Mouse (Mus musculus): ENCODE results near the gene Casq2.

The Casq2 gene

DNA sequence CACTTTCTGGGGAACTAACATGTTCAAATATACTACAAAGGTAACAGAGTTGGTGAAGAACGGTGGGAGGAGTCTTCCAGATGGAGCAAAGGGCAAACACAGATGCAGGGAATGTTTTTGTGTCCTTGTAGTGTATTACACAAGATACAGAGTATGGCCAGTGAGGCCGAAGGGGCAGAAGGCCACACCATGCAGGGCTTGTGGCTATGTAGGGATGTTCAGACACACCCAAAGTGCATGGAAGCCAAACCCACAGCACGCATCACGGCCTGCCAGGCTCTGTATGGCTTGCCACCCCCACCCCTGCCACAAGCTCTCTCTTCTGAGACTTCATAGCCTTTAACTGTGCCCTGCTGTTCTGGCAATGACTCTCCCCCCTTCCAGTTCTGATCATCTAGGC, 15.2 kb downstream of the Casq2 start:
- no peak for TF ChIP-seq GATA4 (IDR thresholded peaks at IDR 0.05; ENCODE audit: insufficient replicate concordance, low read length)

GRCm38 (mm10) chr3:102103811-102104565, 17.8 kb downstream of the Casq2 start:
- TF ChIP-seq GATA4 (IDR thresholded peaks at IDR 0.05; ENCODE audit: insufficient replicate concordance, low read length) = no peak

- TF ChIP-seq GATA4 (IDR thresholded peaks at IDR 0.05; ENCODE audit: insufficient replicate concordance, low read length) = no peak
Observed at GRCm38 (mm10) chr3:102108201-102108600, 22.0 kb downstream of the Casq2 start.

DNA sequence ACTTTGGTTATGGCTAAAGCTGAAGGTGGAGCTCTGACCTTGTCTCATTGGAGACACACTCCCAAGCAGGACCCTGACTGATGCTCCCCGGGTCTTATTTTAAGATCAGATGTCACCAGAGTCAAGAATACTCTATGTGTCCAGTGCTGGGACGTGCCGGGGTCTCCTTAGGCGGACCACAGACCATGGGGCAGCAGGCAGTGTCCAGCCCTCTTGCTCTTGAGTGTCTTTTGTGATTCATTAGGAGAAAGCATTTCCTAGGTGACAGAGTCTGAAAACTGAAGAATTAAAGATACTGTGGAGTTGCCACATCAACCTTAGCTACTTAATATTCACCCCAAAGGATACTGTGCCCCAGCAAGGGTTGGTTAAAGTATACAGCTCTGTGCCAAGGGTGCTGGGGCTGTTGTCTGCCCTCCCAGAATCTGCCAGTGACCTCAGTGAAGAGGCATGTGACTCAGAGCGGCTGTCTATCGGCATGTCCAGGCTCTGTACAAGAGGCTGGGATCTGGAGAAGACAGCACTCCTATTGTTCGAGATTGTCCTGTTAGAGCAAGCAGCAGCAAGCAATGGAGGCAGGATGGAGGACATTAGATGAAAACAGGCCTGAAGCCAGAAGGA, 25.9 kb downstream of the Casq2 start:
- TF ChIP-seq GATA4 (IDR thresholded peaks at IDR 0.05; ENCODE audit: insufficient replicate concordance, low read length) = no peak

GRCm38 (mm10) chr3:102120947-102121346, 34.7 kb downstream of the Casq2 start:
- TF ChIP-seq GATA4 (IDR thresholded peaks at IDR 0.05; ENCODE audit: insufficient replicate concordance, low read length) = no peak

- TF ChIP-seq GATA4 (IDR thresholded peaks at IDR 0.05; ENCODE audit: insufficient replicate concordance, low read length) = no peak
Observed at GRCm38 (mm10) chr3:102122046-102122445, 35.8 kb downstream of the Casq2 start.

DNA sequence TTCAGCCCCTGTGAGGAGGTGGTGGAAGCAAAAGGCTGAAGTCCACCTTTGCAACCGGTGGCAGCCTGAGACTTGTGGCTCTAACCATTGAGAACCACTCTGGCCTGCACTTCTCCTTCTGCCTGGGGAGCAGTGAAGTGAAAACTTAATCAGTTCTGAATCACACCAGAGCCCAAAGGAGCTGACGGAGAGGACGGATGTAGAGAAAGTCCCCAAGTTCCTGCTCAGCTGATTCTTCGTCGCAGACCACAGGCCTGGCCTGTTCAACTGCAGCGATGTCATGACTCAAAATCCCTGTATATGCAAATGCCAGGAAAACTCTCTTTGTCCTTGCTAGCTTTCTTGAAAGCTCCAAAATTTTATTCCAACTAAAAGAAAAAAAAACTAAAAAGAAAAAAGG, 37.4 kb downstream of the Casq2 start:
- no peak for TF ChIP-seq GATA4 (IDR thresholded peaks at IDR 0.05; ENCODE audit: insufficient replicate concordance, low read length)

DNA sequence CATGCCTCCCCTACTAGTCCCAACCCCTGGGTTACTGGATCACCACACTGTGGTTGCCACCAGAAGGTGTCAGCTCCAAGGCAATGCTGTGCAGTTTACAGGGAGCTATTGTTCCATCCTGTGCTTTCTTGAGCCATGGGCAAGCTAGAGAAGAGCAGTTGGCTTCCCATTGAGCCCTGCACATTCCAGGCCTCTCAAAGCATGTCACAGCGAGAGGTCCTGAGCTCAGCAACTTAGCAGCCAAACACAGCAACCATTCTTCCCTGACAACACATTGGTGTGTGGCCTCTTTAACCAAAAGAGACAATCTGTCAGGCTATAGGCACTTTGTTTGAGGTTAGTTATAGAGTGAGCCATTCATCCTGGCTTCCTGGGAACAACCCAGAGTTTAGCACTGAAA, 39.3 kb downstream of the Casq2 start:
- TF ChIP-seq GATA4 (IDR thresholded peaks at IDR 0.05; ENCODE audit: insufficient replicate concordance, low read length) = no peak

DNA sequence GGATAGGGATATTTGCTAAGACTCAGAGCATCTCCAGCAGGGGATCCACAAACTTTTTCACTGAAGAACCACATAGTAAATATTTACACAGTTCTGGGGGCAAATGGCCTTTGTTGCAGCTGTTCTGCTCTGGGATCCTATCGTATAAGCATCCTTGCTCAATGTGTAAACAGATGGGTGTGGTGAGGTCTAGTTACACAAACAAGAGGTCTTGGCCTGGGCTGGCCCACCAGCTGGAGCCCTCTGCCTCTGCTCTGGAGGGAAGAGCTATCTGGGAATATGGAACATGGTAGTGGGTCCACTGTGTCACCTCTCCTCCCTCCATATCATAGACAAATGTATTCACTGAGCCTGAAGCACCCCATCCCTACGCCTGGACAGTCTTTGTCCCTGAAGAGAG, 40.9 kb downstream of the Casq2 start:
- no peak for TF ChIP-seq GATA4 (IDR thresholded peaks at IDR 0.05; ENCODE audit: insufficient replicate concordance, low read length)

- TF ChIP-seq GATA4 (IDR thresholded peaks at IDR 0.05; ENCODE audit: insufficient replicate concordance, low read length) = no peak
Observed at GRCm38 (mm10) chr3:102128242-102128641, 42.0 kb downstream of the Casq2 start.

DNA sequence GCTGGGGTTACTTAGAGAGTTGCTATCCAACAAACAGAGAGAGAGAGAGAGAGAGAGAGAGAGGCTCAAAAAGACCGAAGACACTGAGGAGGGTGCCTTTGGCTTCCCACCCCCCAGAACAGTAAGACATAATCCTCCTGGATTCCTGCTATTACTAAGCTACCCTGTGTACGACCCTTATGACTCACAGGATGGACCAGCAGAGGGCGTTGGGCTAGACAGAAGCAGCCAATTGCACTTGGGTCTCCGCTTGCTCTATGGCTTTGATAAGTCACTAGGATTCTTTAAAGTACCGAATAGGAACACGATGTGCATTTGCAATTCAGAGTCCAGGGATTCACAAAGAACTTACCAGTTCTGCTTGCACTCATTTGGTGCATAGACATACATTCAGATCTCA, 44.3 kb downstream of the Casq2 start:
- no peak for TF ChIP-seq GATA4 (IDR thresholded peaks at IDR 0.05; ENCODE audit: insufficient replicate concordance, low read length)

- no peak for TF ChIP-seq GATA4 (IDR thresholded peaks at IDR 0.05; ENCODE audit: insufficient replicate concordance, low read length)
Observed at GRCm38 (mm10) chr3:102131627-102132324, 45.6 kb downstream of the Casq2 start.

DNA sequence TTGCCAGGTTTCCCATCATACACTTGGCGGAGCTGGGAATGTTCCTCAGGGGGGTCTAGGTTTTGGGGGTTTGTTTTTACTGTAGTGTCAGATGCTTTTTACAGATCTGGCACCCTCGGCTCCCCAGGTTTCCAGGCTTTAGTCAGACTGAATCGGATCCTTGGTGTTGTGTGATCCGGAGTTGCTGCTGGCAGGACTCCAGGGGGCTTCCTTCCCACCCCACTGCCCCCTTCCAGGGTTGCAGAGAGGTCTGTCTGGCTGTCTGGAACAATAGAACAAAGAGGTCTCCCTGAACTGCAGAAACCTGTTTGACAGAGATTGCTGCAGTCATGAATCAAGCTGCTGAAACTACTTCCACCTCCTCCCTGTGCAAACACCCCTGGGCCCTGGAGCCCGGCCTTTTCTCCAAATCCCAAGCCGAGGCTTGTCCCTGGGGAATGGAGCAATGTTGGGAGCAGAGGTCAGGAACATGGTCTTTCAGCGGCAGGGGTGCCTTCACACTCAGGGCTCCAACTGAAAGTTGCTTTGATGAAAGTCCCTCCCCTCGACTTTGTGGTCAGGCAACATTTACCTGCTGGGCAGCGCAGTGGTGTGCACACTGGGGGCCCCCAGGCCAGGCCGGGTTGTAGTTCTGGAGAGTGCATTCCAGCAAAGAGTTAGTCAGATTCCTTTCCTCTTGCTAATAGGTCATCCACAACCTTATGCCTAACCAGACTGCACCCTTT, 49.3 kb downstream of the Casq2 start:
- TF ChIP-seq GATA4 (IDR thresholded peaks at IDR 0.05; ENCODE audit: insufficient replicate concordance, low read length) = no peak

- TF ChIP-seq GATA4 (IDR thresholded peaks at IDR 0.05; ENCODE audit: insufficient replicate concordance, low read length) = no peak
Observed at GRCm38 (mm10) chr3:102137158-102137557, 50.9 kb downstream of the Casq2 start.

DNA sequence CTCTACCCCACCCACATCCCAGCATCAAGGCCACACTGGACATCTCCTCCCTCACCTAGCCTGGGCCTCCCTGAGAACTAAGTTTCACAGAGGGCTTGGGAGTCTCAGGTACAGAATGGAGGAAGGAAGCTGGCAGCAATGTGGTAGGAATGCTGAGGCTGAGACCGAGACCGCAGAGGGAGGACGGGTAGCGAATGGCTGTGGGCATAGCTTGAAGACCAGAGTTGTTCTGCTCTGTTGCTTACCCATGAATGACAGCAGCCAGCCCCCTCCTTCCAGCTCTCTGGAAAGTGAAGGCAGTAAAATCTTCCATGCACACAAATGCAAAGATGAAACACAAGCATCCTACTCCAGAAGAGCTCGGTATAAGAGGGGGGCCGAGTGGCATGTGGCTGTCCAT, 52.7 kb downstream of the Casq2 start:
- TF ChIP-seq GATA4 (IDR thresholded peaks at IDR 0.05; ENCODE audit: insufficient replicate concordance, low read length) = no peak
